Mouse (Mus musculus) CD4-positive, CD25-positive, alpha-beta regulatory T cell (primary cell): ENCODE measurements around the gene Ubald2. TPM values are rescaled to one million over a fixed set of nuclear protein-coding genes. Genes with fewer than 3 reads are reported as not detected.

Experiments
- polyA plus RNA-seq: library from polyadenylated mRNA; unstranded; fragments of 100-300 nt; shearing (Covaris generic); gene quantifications from one replicate; pipeline ENCODE4 v1.2.1, GENCODE M21; 2017

Gene Ubald2
- polyA plus RNA-seq, result 71.2 TPM

GRCm38 (mm10) chr11:116433356-116434286 is at the start of gene Ubald2:
TSS of gene Ubald2 (plus strand) at chr11:116434094.

GRCm38 (mm10) chr11:116412904-116413630 is 20.8 kb upstream of the Ubald2 start, which contains the start of gene Rnf157:
TSS of gene Rnf157 (minus strand) at chr11:116413032.

DNA sequence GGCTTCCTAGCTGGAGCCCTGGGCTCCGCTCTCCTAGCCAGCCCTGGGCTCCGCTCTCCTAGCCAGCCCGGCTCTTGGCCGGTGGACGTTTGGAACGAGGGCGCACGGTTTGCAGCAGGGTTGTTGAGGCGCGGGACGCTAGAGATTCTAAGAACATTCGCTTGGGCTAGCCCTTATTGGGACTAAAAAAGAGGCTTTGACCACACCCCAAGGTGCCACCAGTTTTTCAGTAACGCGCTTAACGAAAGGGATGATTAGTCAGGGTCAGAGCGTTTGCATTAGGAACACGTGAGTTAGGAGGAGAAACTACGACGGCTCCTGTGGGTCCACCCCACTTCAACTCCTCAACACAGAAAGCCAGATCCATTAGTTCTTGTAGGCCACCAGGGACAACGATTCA is 32.2 kb downstream of the Ubald2 start, which contains the start of gene Qrich2:
Gene Qrich2 (minus strand): TSS at position 101 of the 400 bp plus-strand sequence.

Other genes starting within 250 kb of the Ubald2 start
- 70.5 TPM for gene Ten1, start 235.2 kb upstream of the Ubald2 start, polyA plus RNA-seq
- 15.6 TPM for gene Acox1, start 235.0 kb upstream of the Ubald2 start, polyA plus RNA-seq
- 0.23 TPM for gene Evpl, start 196.0 kb upstream of the Ubald2 start, polyA plus RNA-seq
- gene Srp68, start 159.9 kb upstream of the Ubald2 start, polyA plus RNA-seq, result 74.3 TPM
- not detected for gene Galr2, start 153.2 kb upstream of the Ubald2 start, polyA plus RNA-seq
- gene Exoc7, start 126.9 kb upstream of the Ubald2 start, polyA plus RNA-seq, result 86.8 TPM
- gene Foxj1, start 98.7 kb upstream of the Ubald2 start, polyA plus RNA-seq, result not detected
- 3.7 TPM for gene Rnf157, start 21.1 kb upstream of the Ubald2 start, polyA plus RNA-seq
- gene Qrich2, start 32.1 kb downstream of the Ubald2 start, polyA plus RNA-seq, result not detected
- gene Prpsap1, start 60.1 kb downstream of the Ubald2 start, polyA plus RNA-seq, result 152 TPM
- 0.17 TPM for gene Sphk1, start 96.8 kb downstream of the Ubald2 start, polyA plus RNA-seq
- gene Ube2o, start 147.4 kb downstream of the Ubald2 start, polyA plus RNA-seq, result 11.7 TPM
- gene Aanat, start 152.3 kb downstream of the Ubald2 start, polyA plus RNA-seq, result not detected
- 12.4 TPM for gene Rhbdf2, start 192.9 kb downstream of the Ubald2 start, polyA plus RNA-seq
- gene Prcd, start 219.4 kb downstream of the Ubald2 start, polyA plus RNA-seq, result 0.23 TPM
- gene Cygb, start 220.2 kb downstream of the Ubald2 start, polyA plus RNA-seq, result not detected